Mouse (Mus musculus): ENCODE results near the gene Ranbp10.

Ranbp10 gene

GRCm38 (mm10) chr8:105719637-105720036 lies 107.5 kb downstream of the Ranbp10 start:
- in situ Hi-C loops (cut with MboI, MseI) = no loop called here

Data from T-helper 17 cell (primary cell).